Mouse (Mus musculus) neural tube, embryonic 14.5 days (tissue): ENCODE results near the gene Spns2. TPM values are rescaled to one million over a fixed set of nuclear protein-coding genes. Genes with fewer than 3 reads are reported as not detected.

ENCODE experiments used
- ATAC-seq: fragments of 200-750 bp; cut with Nextera tagmentation; 2 replicates; pipeline ENCODE4 v1.8.0; 2017; ENCODE audit warnings: low read depth, mild to moderate bottlenecking, moderate TSS enrichment, moderate library complexity
- H3K27ac ChIP-seq: fragments of 300-500 bp; sonication (generic); 2 replicates; pipeline ENCODE4 v1.5.1; 2014; ENCODE audit warnings: low read depth, mild to moderate bottlenecking, control low read depth, low read length, moderate library complexity, mixed read lengths
- H3K27me3 ChIP-seq: fragments of 300-500 bp; sonication (generic); 2 replicates; pipeline ENCODE4 v1.6.1; 2014; ENCODE audit warnings: low read length; ENCODE audit not compliant: control insufficient read depth, insufficient read depth
- H3K36me3 ChIP-seq: fragments of 300-500 bp; sonication (generic); 2 replicates; pipeline ENCODE4 v1.6.1; 2014; ENCODE audit warnings: low read length, mixed read lengths; ENCODE audit not compliant: control insufficient read depth, insufficient read depth
- H3K4me1 ChIP-seq: fragments of 300-500 bp; sonication (generic); 2 replicates; pipeline ENCODE4 v1.6.1; 2014; ENCODE audit warnings: low read length; ENCODE audit not compliant: control insufficient read depth, insufficient read depth
- H3K4me2 ChIP-seq: fragments of 300-500 bp; sonication (generic); 2 replicates; pipeline ENCODE4 v1.6.1; 2014; ENCODE audit warnings: mild to moderate bottlenecking, low read depth, low read length, control low read depth
- H3K4me3 ChIP-seq: fragments of 300-500 bp; sonication (generic); 2 replicates; pipeline ENCODE4 v1.5.1; 2014; ENCODE audit warnings: low read depth, low read length, control low read depth, mixed read lengths
- H3K9ac ChIP-seq: fragments of 300-500 bp; sonication (generic); replicated peaks from 2 replicates; pipeline ENCODE4 v1.6.1; 2014; ENCODE audit warnings: low read depth, mild to moderate bottlenecking, control low read depth, low read length, mixed read lengths
- H3K9me3 ChIP-seq: fragments of 300-500 bp; sonication (generic); 2 replicates; pipeline ENCODE4 v1.6.1; 2016; ENCODE audit warnings: low read length; ENCODE audit not compliant: control insufficient read depth
- WGBS: fragments of 180-500 bp; shearing (Covaris S2); extraction: QIAGEN DNeasy Blood & Tissue Kit; methylation state at CpG from one replicate; pipeline ENCODE4 v1.1.7; 2014; 5-methylcytosine and 5-hydroxymethylcytosine counted together
- polyA plus RNA-seq: library from polyadenylated mRNA; unstranded; fragments of >200 nt; fragmentation: Nextera tagmentation; extraction: Ambion mirVana; gene quantifications from 2 replicates; pipeline ENCODE4 v1.2.1, GENCODE M21; 2014

The Spns2 gene
- polyA plus RNA-seq, 1 experiment from 2014 or later, result 12.1 TPM

GRCm38 (mm10) chr11:72484549-72484948 lies 5.2 kb downstream of the Spns2 start:
- no peaks in the 10 kb centered on the region for H3K9me3 ChIP-seq
- H3K27me3 ChIP-seq, result no peaks in the 10 kb centered on the region
- no peak overlapping the region for H3K9ac ChIP-seq
- ATAC-seq, result no peak
- peaks cover 18% of the 10 kb centered on the region for H3K4me1 ChIP-seq
- no peaks in the 10 kb centered on the region for H3K36me3 ChIP-seq
- no peak overlapping the region for H3K4me2 ChIP-seq
- no peak overlapping the region for H3K4me3 ChIP-seq
- WGBS, result 79% methylated on average over 6 of the region's 6 CpGs
- no peak overlapping the region; the same call in 1 of the 2 replicates for H3K27ac ChIP-seq

- Histone ChIP-seq H3K9ac (no peak overlapping the region), H3K27ac (no peak overlapping the region)
These were observed 7.8 kb downstream of the Spns2 start for GRCm38 (mm10) chr11:72481952-72482351.

GRCm38 (mm10) chr11:72481313-72481712 lies 8.4 kb downstream of the Spns2 start:
- 79% methylated on average over 5 of the region's 5 CpGs for WGBS
- H3K27ac ChIP-seq, result no peak overlapping the region
- H3K4me1 ChIP-seq, result peaks cover 14% of the 10 kb centered on the region
- no peaks in the 10 kb centered on the region for H3K27me3 ChIP-seq
- H3K9ac ChIP-seq, result no peak overlapping the region
- no peak for ATAC-seq
- H3K36me3 ChIP-seq, result no peaks in the 10 kb centered on the region
- H3K9me3 ChIP-seq, result no peaks in the 10 kb centered on the region
- H3K4me2 ChIP-seq, result no peak overlapping the region
- no peak overlapping the region for H3K4me3 ChIP-seq

More at GRCm38 (mm10) chr11:72481952-72482351, 7.8 kb downstream of the Spns2 start:
- Histone ChIP-seq H3K36me3 (no peaks in the 10 kb centered on the region), H3K4me1 (peaks cover 14% of the 10 kb centered on the region), H3K27me3 (no peaks in the 10 kb centered on the region), H3K9me3 (no peaks in the 10 kb centered on the region), H3K4me3 (no peak overlapping the region), H3K4me2 (no peak overlapping the region)
- WGBS, result 87% methylated on average over 4 of the region's 4 CpGs
- no peak for ATAC-seq

GRCm38 (mm10) chr11:72479499-72479898 lies 10.2 kb downstream of the Spns2 start:
- WGBS, result 81% methylated on average over 2 of the region's 2 CpGs
- no peaks in the 10 kb centered on the region for H3K27me3 ChIP-seq
- H3K36me3 ChIP-seq, result no peaks in the 10 kb centered on the region
- no peaks in the 10 kb centered on the region for H3K9me3 ChIP-seq
- no peak overlapping the region for H3K4me2 ChIP-seq
- H3K4me3 ChIP-seq, result no peak overlapping the region
- H3K4me1 ChIP-seq, result peaks cover 11% of the 10 kb centered on the region; the same call in 1 of the 2 replicates
- no peak for ATAC-seq
- H3K9ac ChIP-seq, result no peak overlapping the region
- H3K27ac ChIP-seq, result no peak overlapping the region

- Histone ChIP-seq H3K9ac (no peak overlapping the region), H3K4me2 (no peak overlapping the region), H3K4me1 (peaks cover 11% of the 10 kb centered on the region; the same call in 1 of the 2 replicates), H3K27me3 (no peaks in the 10 kb centered on the region), H3K9me3 (no peaks in the 10 kb centered on the region), H3K36me3 (0 out of 2 replicates have a peak, but pooled peaks cover 2% of the 10 kb centered on the region), H3K4me3 (no peak overlapping the region), H3K27ac (no peak overlapping the region)
- WGBS, result 77% methylated on average over 6 of the region's 6 CpGs
- ATAC-seq, result no peak
These were observed 11.5 kb downstream of the Spns2 start for GRCm38 (mm10) chr11:72478228-72478627.

GRCm38 (mm10) chr11:72477653-72478052 lies 12.1 kb downstream of the Spns2 start:
- H3K4me3 ChIP-seq, result no peak overlapping the region
- WGBS, result 92% methylated on average over 1 of the region's 1 CpGs
- ATAC-seq, result no peak
- H3K36me3 ChIP-seq, result 0 out of 2 replicates have a peak, but pooled peaks cover 3% of the 10 kb centered on the region
- no peak overlapping the region for H3K27ac ChIP-seq
- H3K4me1 ChIP-seq, result peaks cover 11% of the 10 kb centered on the region; the same call in 1 of the 2 replicates
- H3K9ac ChIP-seq, result no peak overlapping the region
- H3K9me3 ChIP-seq, result no peaks in the 10 kb centered on the region
- H3K4me2 ChIP-seq, result no peak overlapping the region
- no peaks in the 10 kb centered on the region for H3K27me3 ChIP-seq

GRCm38 (mm10) chr11:72477182-72477581 lies 12.5 kb downstream of the Spns2 start:
- no peak overlapping the region for H3K4me3 ChIP-seq
- no peak overlapping the region for H3K27ac ChIP-seq
- no peak overlapping the region for H3K9ac ChIP-seq
- no peaks in the 10 kb centered on the region for H3K27me3 ChIP-seq
- peaks cover 11% of the 10 kb centered on the region; the same call in 1 of the 2 replicates for H3K4me1 ChIP-seq
- no peak overlapping the region for H3K4me2 ChIP-seq
- WGBS, result 37% methylated on average over 5 of the region's 5 CpGs
- 0 out of 2 replicates have a peak, but pooled peaks cover 3% of the 10 kb centered on the region for H3K36me3 ChIP-seq
- no peak for ATAC-seq
- no peaks in the 10 kb centered on the region for H3K9me3 ChIP-seq

GRCm38 (mm10) chr11:72476074-72476625 lies 13.6 kb downstream of the Spns2 start:
- ATAC-seq, result no peak
- H3K27me3 ChIP-seq, result no peaks in the 10 kb centered on the region
- H3K9me3 ChIP-seq, result no peaks in the 10 kb centered on the region
- H3K27ac ChIP-seq, result no peak overlapping the region
- H3K9ac ChIP-seq, result no peak overlapping the region
- H3K4me2 ChIP-seq, result no peak overlapping the region
- peaks cover 11% of the 10 kb centered on the region; the same call in 1 of the 2 replicates for H3K4me1 ChIP-seq
- H3K4me3 ChIP-seq, result no peak overlapping the region
- 59% methylated on average over 7 of the region's 7 CpGs for WGBS
- H3K36me3 ChIP-seq, result 0 out of 2 replicates have a peak, but pooled peaks cover 3% of the 10 kb centered on the region

GRCm38 (mm10) chr11:72475408-72475807 lies 14.3 kb downstream of the Spns2 start:
- WGBS, result 80% methylated on average over 7 of the region's 7 CpGs
- Histone ChIP-seq H3K4me2 (no peak overlapping the region), H3K9ac (no peak overlapping the region), H3K27ac (no peak overlapping the region), H3K27me3 (no peaks in the 10 kb centered on the region), H3K36me3 (0 out of 2 replicates have a peak, but pooled peaks cover 3% of the 10 kb centered on the region), H3K4me3 (no peak overlapping the region), H3K9me3 (no peaks in the 10 kb centered on the region), H3K4me1 (peaks cover 11% of the 10 kb centered on the region; the same call in 1 of the 2 replicates)
- ATAC-seq, result no peak
